Mouse (Mus musculus) megakaryocyte-erythroid progenitor cell, adult 5 weeks (primary cell): ENCODE measurements around the gene Ear6. TPM values are rescaled to one million over a fixed set of nuclear protein-coding genes. Genes with fewer than 3 reads are reported as not detected.

ENCODE experiments used
- polyA plus RNA-seq: library from polyadenylated mRNA; stranded (reverse); fragments of >175 nt; gene quantifications from 2 replicates; pipeline ENCODE4 v1.2.3, GENCODE M21; 2012

Gene Ear6
- 0.27 and 0.76 TPM in 2 replicates for polyA plus RNA-seq

DNA sequence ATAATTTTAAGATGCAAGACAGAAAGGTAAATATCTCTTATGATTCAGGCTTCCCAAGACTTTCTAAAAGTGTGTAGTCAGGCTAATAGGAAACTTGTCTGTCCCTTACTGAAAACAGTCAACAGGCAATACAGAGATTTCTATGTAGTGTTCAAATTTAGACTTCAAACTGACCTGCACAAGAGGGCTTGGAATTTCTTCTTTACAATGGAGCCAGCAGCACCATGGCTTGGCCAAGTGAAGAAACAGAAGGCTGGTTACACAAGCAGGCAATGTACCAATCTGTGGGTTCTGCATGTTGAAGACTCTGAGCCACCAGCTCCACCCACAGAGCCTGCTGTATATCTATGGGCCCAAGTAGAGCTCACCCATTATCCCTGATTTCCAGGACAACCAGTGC, at the start of gene Ear6:
Gene Ear6, plus strand, starts transcription at position 301 of the 400 bp plus-strand sequence.

DNA sequence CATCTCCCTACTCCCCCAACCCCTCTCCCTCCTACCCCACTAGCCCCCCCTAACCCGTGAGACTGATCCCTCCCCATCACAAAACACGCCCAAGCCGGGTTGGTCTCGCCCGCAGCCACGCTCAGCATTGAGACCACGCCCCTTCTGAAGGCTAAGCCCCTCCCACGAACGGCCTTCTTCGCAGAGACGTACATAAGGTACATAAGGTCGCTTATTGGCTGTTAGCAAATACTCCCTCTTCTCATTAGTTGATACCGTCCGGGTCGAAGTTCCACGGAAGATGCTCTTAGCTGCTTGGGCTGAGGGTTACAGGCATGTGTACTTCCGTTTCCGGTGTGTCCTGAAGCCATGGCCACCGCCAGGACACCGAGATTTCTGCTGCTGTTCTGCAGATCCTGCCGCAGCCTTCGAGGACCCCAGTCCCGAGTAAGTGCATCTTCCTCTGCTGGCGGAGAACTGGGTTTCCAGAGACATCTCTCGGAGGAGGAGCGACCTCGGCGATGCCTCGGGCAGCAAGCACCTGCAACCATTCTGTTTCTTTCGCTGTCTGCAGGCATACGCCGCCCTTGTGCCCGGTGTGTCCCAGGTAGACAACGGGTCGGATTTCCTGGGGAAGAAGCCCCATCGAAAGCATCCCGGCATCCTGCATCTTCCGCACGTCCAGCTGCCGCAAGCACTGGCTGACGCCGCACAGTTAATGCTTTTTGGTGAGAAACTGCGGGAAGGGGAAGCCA, 31.3 kb downstream of the Ear6 start, which contains the start of gene Mettl17:
Gene Mettl17, plus strand, starts transcription at position 245 of the 734 bp plus-strand sequence.

DNA sequence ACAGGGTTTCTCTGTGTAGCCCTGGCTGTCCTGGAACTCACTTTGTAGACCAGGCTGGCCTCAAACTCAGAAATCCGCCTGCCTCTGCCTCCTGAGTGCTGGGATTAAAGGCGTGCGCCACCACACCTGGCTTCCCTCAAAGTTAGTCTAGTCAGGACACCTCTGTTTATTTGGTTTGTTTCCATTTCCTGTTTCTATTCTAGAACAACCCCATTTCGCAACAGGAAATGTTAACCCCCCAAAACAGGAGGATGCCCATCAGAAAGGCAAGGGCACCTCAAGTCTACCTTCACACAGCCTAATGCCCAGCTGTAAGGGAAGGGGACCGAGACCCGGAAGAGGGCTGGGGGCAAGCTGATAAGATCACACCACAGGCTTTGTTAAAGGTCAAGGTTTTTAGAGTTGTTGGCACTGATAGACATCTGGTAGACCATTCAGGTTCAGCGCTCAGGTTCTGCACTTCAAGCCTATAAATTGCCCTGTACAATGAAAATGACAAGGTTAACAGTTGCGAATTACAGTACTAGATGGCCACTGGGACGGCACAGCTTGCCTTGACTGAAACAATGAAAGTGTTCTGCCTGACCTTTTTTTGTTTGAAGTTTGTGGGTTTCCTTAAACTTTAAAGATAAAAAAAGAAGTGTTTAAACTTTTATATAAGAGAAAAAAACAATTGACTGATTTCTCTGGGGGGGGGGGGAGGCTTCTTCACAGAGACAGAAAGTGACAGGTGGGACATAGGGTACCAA, 38.9 kb downstream of the Ear6 start, which contains the start of gene Slc39a2:
Gene Slc39a2, plus strand, starts transcription at position 699 of the 749 bp plus-strand sequence.

Other genes starting within 250 kb of the Ear6 start
- not detected in 2 replicates for gene Gm17078, start 242.4 kb upstream of the Ear6 start, polyA plus RNA-seq
- gene Gm4181, start 218.0 kb upstream of the Ear6 start, polyA plus RNA-seq, result not detected in 2 replicates
- not detected in 2 replicates for gene Gm17079, start 158.2 kb upstream of the Ear6 start, polyA plus RNA-seq
- gene Gm5800, start 136.5 kb upstream of the Ear6 start, polyA plus RNA-seq, result not detected in 2 replicates
- gene Ang4, start 80.1 kb upstream of the Ear6 start, polyA plus RNA-seq, result not detected in 2 replicates
- not detected in 2 replicates for gene AY358078, start 53.7 kb upstream of the Ear6 start, polyA plus RNA-seq
- 20.5 and 22.8 TPM in 2 replicates for gene Mettl17, start 31.1 kb downstream of the Ear6 start, polyA plus RNA-seq
- 0.10 TPM in 1 of 2 replicates, not detected in the other for gene Slc39a2, start 39.2 kb downstream of the Ear6 start, polyA plus RNA-seq
- gene Ndrg2, start 60.5 kb downstream of the Ear6 start, polyA plus RNA-seq, result 22.3 and 24.9 TPM in 2 replicates
- gene Tppp2, start 64.7 kb downstream of the Ear6 start, polyA plus RNA-seq, result not detected in 2 replicates
- gene Rnase13, start 69.1 kb downstream of the Ear6 start, polyA plus RNA-seq, result not detected in 2 replicates
- gene Arhgef40, start 131.0 kb downstream of the Ear6 start, polyA plus RNA-seq, result 40.8 and 45.5 TPM in 2 replicates
- gene Tmem253, start 162.0 kb downstream of the Ear6 start, polyA plus RNA-seq, result 0.35 TPM in 1 of 2 replicates, not detected in the other
- gene Zfp219, start 167.0 kb downstream of the Ear6 start, polyA plus RNA-seq, result 109 and 128 TPM in 2 replicates
- gene Olfr221, start 188.8 kb downstream of the Ear6 start, polyA plus RNA-seq, result 0.03 TPM in 1 of 2 replicates, not detected in the other